Mouse (Mus musculus): Measurements from ENCODE around the gene Ccnk.

DNA sequence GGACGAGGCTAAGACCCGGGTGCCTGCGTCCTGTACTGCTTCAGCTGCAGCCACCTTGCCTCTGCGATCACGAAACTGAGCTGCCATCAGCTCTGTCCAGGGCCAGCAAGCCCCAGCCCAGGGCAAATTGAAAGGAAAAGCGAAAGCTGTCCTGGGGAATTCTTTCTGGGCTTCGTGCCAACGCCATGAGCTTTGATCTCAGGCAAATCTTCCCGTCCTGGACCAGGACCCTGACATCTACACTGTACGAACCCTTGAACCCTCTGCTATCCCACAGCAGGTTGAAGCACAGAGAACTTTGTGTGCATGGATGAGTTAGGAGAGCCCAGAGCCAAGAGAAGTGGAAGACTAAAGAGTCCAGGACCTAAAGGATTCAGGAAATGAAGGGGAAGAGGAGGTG is 70.1 kb downstream of the Ccnk start:
- TF ChIP-seq CTCF (IDR thresholded peaks at IDR 0.05; ENCODE audit: borderline replicate concordance, insufficient read depth, low read length) (no peak), POLR2A (IDR thresholded peaks at IDR 0.05; ENCODE audit: low read depth, low read length) (no peak)

All from embryonic fibroblast, embryonic 13.5 days (primary cell).